Mouse (Mus musculus) midbrain, embryonic 10.5 days (tissue): Measurements from ENCODE around the gene Kcnc3. TPM values are rescaled to one million over a fixed set of nuclear protein-coding genes. Genes with fewer than 3 reads are reported as not detected.
A peak's percentile ranks its signal among the peaks of the same experiment; 100 is the strongest.

Experiments
- DNase-seq: peaks from one replicate; pipeline ENCODE4 v3.0.0-alpha.2; 2017; ENCODE audit warnings: low spot score
- H3K27ac ChIP-seq: fragments of 300-500 bp; sonication (generic); replicated peaks from 2 replicates; pipeline ENCODE4 v1.5.1; 2016; ENCODE audit warnings: mild to moderate bottlenecking
- H3K27me3 ChIP-seq: fragments of 300-500 bp; sonication (generic); 2 replicates; pipeline ENCODE4 v1.6.1; 2016; ENCODE audit warnings: low read depth, mild to moderate bottlenecking; ENCODE audit not compliant: poor library complexity, severe bottlenecking
- H3K36me3 ChIP-seq: fragments of 300-500 bp; sonication (generic); 2 replicates; pipeline ENCODE4 v1.6.1; 2016; ENCODE audit warnings: mild to moderate bottlenecking, moderate library complexity
- H3K4me1 ChIP-seq: fragments of 300-500 bp; sonication (generic); 2 replicates; pipeline ENCODE4 v1.6.1; 2016
- H3K4me3 ChIP-seq: fragments of 300-500 bp; sonication (generic); 2 replicates; pipeline ENCODE4 v1.5.1; 2016; ENCODE audit warnings: mild to moderate bottlenecking, moderate library complexity
- H3K9me3 ChIP-seq: fragments of 300-500 bp; sonication (generic); replicated peaks from 2 replicates; pipeline ENCODE4 v1.6.1; 2016; ENCODE audit warnings: mild to moderate bottlenecking
- WGBS: fragments of 180-500 bp; shearing (Covaris S2); methylation state at CpG from one replicate; pipeline ENCODE4 v1.1.7; 2016; 5-methylcytosine and 5-hydroxymethylcytosine counted together
- polyA plus RNA-seq: library from polyadenylated mRNA; unstranded; fragments of >200 nt; fragmentation: Nextera tagmentation; extraction: Ambion mirVana; gene quantifications from 2 replicates; pipeline ENCODE4 v1.2.1, GENCODE M21; 2016

The Kcnc3 gene
- polyA plus RNA-seq, 1 experiment from 2014 or later = 1.1 TPM

- 87% methylated on average over 31 of the region's 31 CpGs for WGBS
- DNase-seq = no peak
Measured at GRCm38 (mm10) chr7:44552141-44552908, 38.1 kb upstream of the Kcnc3 start.

GRCm38 (mm10) chr7:44553196-44553764 is 37.2 kb upstream of the Kcnc3 start:
- WGBS = under 1% methylated on average over 32 of the region's 32 CpGs
- Histone ChIP-seq H3K36me3 (peaks cover 34% of the 10 kb centered on the region), H3K27ac (peak overlapping the region; percentile 89), H3K4me3 (peak overlapping the region; percentile 79), H3K9me3 (no peaks in the 10 kb centered on the region), H3K27me3 (no peaks in the 10 kb centered on the region), H3K4me1 (peaks cover 23% of the 10 kb centered on the region)
- DNase-seq = peak; percentile 91

More at GRCm38 (mm10) chr7:44552141-44552908, 38.1 kb upstream of the Kcnc3 start:
- H3K4me3 ChIP-seq = peak overlapping the region; percentile 79
- no peak overlapping the region for H3K27ac ChIP-seq
- H3K27me3 ChIP-seq = no peaks in the 10 kb centered on the region
- H3K4me1 ChIP-seq = peaks cover 32% of the 10 kb centered on the region
- H3K9me3 ChIP-seq = no peaks in the 10 kb centered on the region
- H3K36me3 ChIP-seq = peaks cover 34% of the 10 kb centered on the region

GRCm38 (mm10) chr7:44553826-44554225 is 36.6 kb upstream of the Kcnc3 start, which contains the start of gene Nr1h2:
TSS of gene Nr1h2 (minus strand) at chr7:44553951.
- H3K36me3 ChIP-seq = peaks cover 34% of the 10 kb centered on the region
- no peaks in the 10 kb centered on the region for H3K9me3 ChIP-seq
- peaks cover 21% of the 10 kb centered on the region for H3K4me1 ChIP-seq
- peak within 1 kb of the TSS; percentile 79 for H3K4me3 ChIP-seq
- H3K27ac ChIP-seq = peak within 1 kb of the TSS; percentile 89
- no peaks in the 10 kb centered on the region for H3K27me3 ChIP-seq
- peak; percentile 96 for DNase-seq
- WGBS = under 1% methylated on average over 22 of the region's 22 CpGs

GRCm38 (mm10) chr7:44557629-44558028 is 32.8 kb upstream of the Kcnc3 start:
- WGBS = 80% methylated on average over 2 of the region's 2 CpGs

GRCm38 (mm10) chr7:44560435-44561400 is 29.7 kb upstream of the Kcnc3 start:
- Histone ChIP-seq H3K27me3 (no peaks in the 10 kb centered on the region), H3K9me3 (no peaks in the 10 kb centered on the region), H3K4me1 (no peaks in the 10 kb centered on the region), H3K27ac (no peak overlapping the region), H3K36me3 (no peaks in the 10 kb centered on the region), H3K4me3 (no peak overlapping the region)
- DNase-seq = peak; percentile 68
- 55% methylated on average over 18 of the region's 18 CpGs for WGBS

More at GRCm38 (mm10) chr7:44557629-44558028, 32.8 kb upstream of the Kcnc3 start:
- H3K36me3 ChIP-seq = peaks cover under 1% of the 10 kb centered on the region; the same call in 1 of the 2 replicates
- no peak for DNase-seq
- H3K27ac ChIP-seq = no peak overlapping the region
- H3K4me3 ChIP-seq = no peak overlapping the region
- H3K4me1 ChIP-seq = peaks cover 14% of the 10 kb centered on the region
- no peaks in the 10 kb centered on the region for H3K27me3 ChIP-seq
- H3K9me3 ChIP-seq = no peaks in the 10 kb centered on the region

GRCm38 (mm10) chr7:44563284-44563683 is 27.2 kb upstream of the Kcnc3 start:
- Histone ChIP-seq H3K36me3 (no peaks in the 10 kb centered on the region), H3K27ac (no peak overlapping the region), H3K4me3 (no peak overlapping the region), H3K9me3 (no peaks in the 10 kb centered on the region), H3K27me3 (no peaks in the 10 kb centered on the region), H3K4me1 (no peaks in the 10 kb centered on the region)
- WGBS = 53% methylated on average over 8 of the region's 8 CpGs
- DNase-seq = no peak

GRCm38 (mm10) chr7:44564486-44564885 is 26.0 kb upstream of the Kcnc3 start:
- H3K9me3 ChIP-seq = no peaks in the 10 kb centered on the region

GRCm38 (mm10) chr7:44565414-44565813 is 25.1 kb upstream of the Kcnc3 start:
- Histone ChIP-seq H3K36me3 (no peaks in the 10 kb centered on the region), H3K27ac (no peak overlapping the region), H3K27me3 (no peaks in the 10 kb centered on the region), H3K4me1 (no peaks in the 10 kb centered on the region), H3K4me3 (no peak overlapping the region), H3K9me3 (no peaks in the 10 kb centered on the region)
- 82% methylated on average over 6 of the region's 6 CpGs for WGBS
- no peak for DNase-seq

More at GRCm38 (mm10) chr7:44564486-44564885, 26.0 kb upstream of the Kcnc3 start:
- Histone ChIP-seq H3K4me3 (no peak overlapping the region), H3K4me1 (no peaks in the 10 kb centered on the region), H3K36me3 (no peaks in the 10 kb centered on the region), H3K27me3 (no peaks in the 10 kb centered on the region), H3K27ac (no peak overlapping the region)
- 85% methylated on average over 10 of the region's 10 CpGs for WGBS
- DNase-seq = no peak

- no peaks in the 10 kb centered on the region for H3K9me3 ChIP-seq
- H3K27ac ChIP-seq = no peak overlapping the region
- no peak for DNase-seq
- no peaks in the 10 kb centered on the region for H3K36me3 ChIP-seq
- no peak overlapping the region for H3K4me3 ChIP-seq
- WGBS = 77% methylated on average over 9 of the region's 9 CpGs
- H3K27me3 ChIP-seq = no peaks in the 10 kb centered on the region; the same call in 1 of the 2 replicates
- peaks cover 15% of the 10 kb centered on the region for H3K4me1 ChIP-seq
Measured at GRCm38 (mm10) chr7:44568803-44569202, 21.7 kb upstream of the Kcnc3 start.

- Histone ChIP-seq H3K27ac (no peak overlapping the region), H3K27me3 (no peaks in the 10 kb centered on the region; the same call in 1 of the 2 replicates), H3K9me3 (no peaks in the 10 kb centered on the region), H3K36me3 (no peaks in the 10 kb centered on the region), H3K4me1 (peaks cover 15% of the 10 kb centered on the region), H3K4me3 (no peak overlapping the region)
- WGBS = 88% methylated on average over 6 of the region's 6 CpGs
- DNase-seq = no peak
Measured at GRCm38 (mm10) chr7:44570989-44571388, 19.5 kb upstream of the Kcnc3 start.

- no peak overlapping the region for H3K4me3 ChIP-seq
- peaks cover 15% of the 10 kb centered on the region for H3K4me1 ChIP-seq
- no peaks in the 10 kb centered on the region for H3K9me3 ChIP-seq
- H3K36me3 ChIP-seq = no peaks in the 10 kb centered on the region
- 46% methylated on average over 4 of the region's 4 CpGs for WGBS
- H3K27me3 ChIP-seq = no peaks in the 10 kb centered on the region; the same call in 1 of the 2 replicates
- no peak for DNase-seq
- H3K27ac ChIP-seq = no peak overlapping the region
Measured at GRCm38 (mm10) chr7:44571811-44572210, 18.7 kb upstream of the Kcnc3 start.

- no peaks in the 10 kb centered on the region; the same call in 1 of the 2 replicates for H3K27me3 ChIP-seq
- H3K4me3 ChIP-seq = no peak within 1 kb of the TSS
- no peaks in the 10 kb centered on the region for H3K9me3 ChIP-seq
- peaks cover 15% of the 10 kb centered on the region for H3K4me1 ChIP-seq
- 27% methylated on average over 7 of the region's 7 CpGs for WGBS
- DNase-seq = no peak
- H3K27ac ChIP-seq = no peak within 1 kb of the TSS
- no peaks in the 10 kb centered on the region for H3K36me3 ChIP-seq
Measured at GRCm38 (mm10) chr7:44572213-44572701, 18.2 kb upstream of the Kcnc3 start, which contains the start of gene Napsa. TSS of gene Napsa (plus strand) at chr7:44572380.
